Mouse (Mus musculus) neural tube, embryonic 15.5 days (tissue): ENCODE measurements around the gene Pts. TPM values are rescaled to one million over a fixed set of nuclear protein-coding genes. Genes with fewer than 3 reads are reported as not detected.

Experiments used
- ATAC-seq: fragments of 200-750 bp; cut with Nextera tagmentation; 2 replicates; pipeline ENCODE4 v1.8.0; 2017; ENCODE audit warnings: mild to moderate bottlenecking, moderate TSS enrichment, moderate library complexity; ENCODE audit not compliant: low FRiP score
- H3K27ac ChIP-seq: fragments of 300-500 bp; sonication (generic); replicated peaks from 2 replicates; pipeline ENCODE4 v1.5.1; 2015; ENCODE audit warnings: mild to moderate bottlenecking, inconsistent platforms
- H3K27me3 ChIP-seq: fragments of 300-500 bp; sonication (generic); replicated peaks from 2 replicates; pipeline ENCODE4 v1.6.1; 2015; ENCODE audit warnings: inconsistent platforms
- H3K36me3 ChIP-seq: fragments of 300-500 bp; sonication (generic); 2 replicates; pipeline ENCODE4 v1.6.1; 2015; ENCODE audit warnings: inconsistent platforms
- H3K4me1 ChIP-seq: fragments of 300-500 bp; sonication (generic); 2 replicates; pipeline ENCODE4 v1.6.1; 2015; ENCODE audit warnings: inconsistent platforms
- H3K4me2 ChIP-seq: fragments of 300-500 bp; sonication (generic); 2 replicates; pipeline ENCODE4 v1.6.1; 2015; ENCODE audit warnings: inconsistent platforms, mild to moderate bottlenecking, moderate library complexity
- H3K4me3 ChIP-seq: fragments of 300-500 bp; sonication (generic); replicated peaks from 2 replicates; pipeline ENCODE4 v1.5.1; 2015; ENCODE audit warnings: mild to moderate bottlenecking, inconsistent platforms
- H3K9ac ChIP-seq: fragments of 300-500 bp; sonication (generic); replicated peaks from 2 replicates; pipeline ENCODE4 v1.6.1; 2015; ENCODE audit warnings: mild to moderate bottlenecking, inconsistent platforms
- H3K9me3 ChIP-seq: fragments of 300-500 bp; sonication (generic); replicated peaks from 2 replicates; pipeline ENCODE4 v1.6.1; 2016; ENCODE audit warnings: inconsistent platforms
- WGBS: fragments of 180-500 bp; shearing (Covaris S2); methylation state at CpG from one replicate; pipeline ENCODE4 v1.1.7; 2015; ENCODE audit warnings: mixed read lengths; 5-methylcytosine and 5-hydroxymethylcytosine counted together
- polyA plus RNA-seq: library from polyadenylated mRNA; unstranded; fragments of >200 nt; fragmentation: Nextera tagmentation; extraction: Ambion mirVana; gene quantifications from 2 replicates; pipeline ENCODE4 v1.2.1, GENCODE M21; 2015

The Pts gene
- polyA plus RNA-seq, 1 experiment from 2014 or later, result 109 TPM

GRCm38 (mm10) chr9:50553547-50553946, 25.0 kb upstream of the Pts start:
- Histone ChIP-seq H3K4me3 (no peak overlapping the region), H3K4me2 (no peak overlapping the region), H3K9me3 (no peaks in the 10 kb centered on the region), H3K36me3 (no peaks in the 10 kb centered on the region), H3K27me3 (no peaks in the 10 kb centered on the region), H3K4me1 (peaks cover 14% of the 10 kb centered on the region), H3K27ac (no peak overlapping the region), H3K9ac (no peak overlapping the region)
- no peak for ATAC-seq
- WGBS, result 89% methylated on average over 2 of the region's 2 CpGs

- Histone ChIP-seq H3K9ac (no peak overlapping the region), H3K4me1 (peaks cover 14% of the 10 kb centered on the region), H3K4me2 (no peak overlapping the region), H3K27me3 (no peaks in the 10 kb centered on the region), H3K9me3 (no peaks in the 10 kb centered on the region), H3K36me3 (no peaks in the 10 kb centered on the region), H3K27ac (no peak overlapping the region), H3K4me3 (no peak overlapping the region)
- 94% methylated on average over 5 of the region's 5 CpGs for WGBS
- no peak for ATAC-seq
Observed at GRCm38 (mm10) chr9:50552206-50552605, 23.7 kb upstream of the Pts start.

GRCm38 (mm10) chr9:50548936-50549335, 20.4 kb upstream of the Pts start:
- 91% methylated on average over 4 of the region's 4 CpGs for WGBS
- ATAC-seq, result no peak
- Histone ChIP-seq H3K27ac (no peak overlapping the region), H3K9me3 (no peaks in the 10 kb centered on the region), H3K9ac (no peak overlapping the region), H3K4me2 (no peak overlapping the region), H3K36me3 (no peaks in the 10 kb centered on the region), H3K4me3 (no peak overlapping the region), H3K4me1 (0 out of 2 replicates have a peak, but pooled peaks cover 2% of the 10 kb centered on the region), H3K27me3 (no peaks in the 10 kb centered on the region)

GRCm38 (mm10) chr9:50547859-50548478, 19.4 kb upstream of the Pts start:
- no peak overlapping the region for H3K9ac ChIP-seq
- H3K27me3 ChIP-seq, result no peaks in the 10 kb centered on the region
- no peaks in the 10 kb centered on the region for H3K4me1 ChIP-seq
- H3K4me2 ChIP-seq, result no peak overlapping the region
- no peak for ATAC-seq
- H3K9me3 ChIP-seq, result no peaks in the 10 kb centered on the region
- no peaks in the 10 kb centered on the region for H3K36me3 ChIP-seq
- WGBS, result 64% methylated on average over 5 of the region's 5 CpGs
- H3K27ac ChIP-seq, result no peak overlapping the region
- H3K4me3 ChIP-seq, result no peak overlapping the region

GRCm38 (mm10) chr9:50542401-50542800, 13.9 kb upstream of the Pts start:
- no peak overlapping the region for H3K27ac ChIP-seq
- H3K4me1 ChIP-seq, result no peaks in the 10 kb centered on the region
- no peaks in the 10 kb centered on the region for H3K27me3 ChIP-seq
- no peak overlapping the region for H3K9ac ChIP-seq
- H3K4me3 ChIP-seq, result no peak overlapping the region
- 80% methylated on average over 9 of the region's 9 CpGs for WGBS
- ATAC-seq, result no peak
- H3K4me2 ChIP-seq, result no peak overlapping the region
- no peaks in the 10 kb centered on the region for H3K9me3 ChIP-seq
- no peaks in the 10 kb centered on the region for H3K36me3 ChIP-seq

GRCm38 (mm10) chr9:50540170-50540569, 11.6 kb upstream of the Pts start:
- no peak for ATAC-seq
- H3K4me3 ChIP-seq, result no peak overlapping the region
- H3K27me3 ChIP-seq, result no peaks in the 10 kb centered on the region
- H3K27ac ChIP-seq, result no peak overlapping the region
- H3K4me2 ChIP-seq, result no peak overlapping the region
- H3K9me3 ChIP-seq, result no peaks in the 10 kb centered on the region
- H3K36me3 ChIP-seq, result no peaks in the 10 kb centered on the region
- no peak overlapping the region for H3K9ac ChIP-seq
- 76% methylated on average over 7 of the region's 7 CpGs for WGBS
- H3K4me1 ChIP-seq, result no peaks in the 10 kb centered on the region

- WGBS, result 78% methylated on average over 4 of the region's 4 CpGs
- no peak for ATAC-seq
- H3K27ac ChIP-seq, result no peak overlapping the region
- H3K9me3 ChIP-seq, result no peaks in the 10 kb centered on the region
- H3K36me3 ChIP-seq, result no peaks in the 10 kb centered on the region
- H3K4me3 ChIP-seq, result no peak overlapping the region
- no peaks in the 10 kb centered on the region for H3K4me1 ChIP-seq
- no peaks in the 10 kb centered on the region for H3K27me3 ChIP-seq
- no peak overlapping the region for H3K9ac ChIP-seq
- H3K4me2 ChIP-seq, result no peak overlapping the region
Observed at GRCm38 (mm10) chr9:50537295-50537694, 8.8 kb upstream of the Pts start.

- H3K4me1 ChIP-seq, result no peaks in the 10 kb centered on the region
- H3K9me3 ChIP-seq, result no peaks in the 10 kb centered on the region
- H3K27me3 ChIP-seq, result no peaks in the 10 kb centered on the region
- 86% methylated on average over 7 of the region's 7 CpGs for WGBS
- no peak overlapping the region for H3K27ac ChIP-seq
- no peak for ATAC-seq
- H3K4me3 ChIP-seq, result no peak overlapping the region
- no peak overlapping the region for H3K9ac ChIP-seq
- H3K4me2 ChIP-seq, result no peak overlapping the region
- H3K36me3 ChIP-seq, result no peaks in the 10 kb centered on the region
Observed at GRCm38 (mm10) chr9:50536603-50537135, 8.1 kb upstream of the Pts start.

- Histone ChIP-seq H3K4me3 (no peak overlapping the region), H3K4me1 (no peaks in the 10 kb centered on the region), H3K9ac (no peak overlapping the region), H3K36me3 (no peaks in the 10 kb centered on the region), H3K4me2 (no peak overlapping the region), H3K27me3 (no peaks in the 10 kb centered on the region), H3K9me3 (no peaks in the 10 kb centered on the region), H3K27ac (no peak overlapping the region)
- WGBS, result 83% methylated on average over 5 of the region's 5 CpGs
- no peak for ATAC-seq
Observed at GRCm38 (mm10) chr9:50535930-50536329, 7.4 kb upstream of the Pts start.

- Histone ChIP-seq H3K27me3 (no peaks in the 10 kb centered on the region), H3K36me3 (no peaks in the 10 kb centered on the region), H3K27ac (no peak overlapping the region), H3K9ac (no peak overlapping the region), H3K9me3 (no peaks in the 10 kb centered on the region), H3K4me2 (no peak overlapping the region), H3K4me1 (no peaks in the 10 kb centered on the region), H3K4me3 (no peak overlapping the region)
- 84% methylated on average over 3 of the region's 3 CpGs for WGBS
- no peak for ATAC-seq
Observed at GRCm38 (mm10) chr9:50533791-50534190, 5.3 kb upstream of the Pts start.

- Histone ChIP-seq H3K4me3 (no peak overlapping the region), H3K36me3 (no peaks in the 10 kb centered on the region), H3K27me3 (no peaks in the 10 kb centered on the region), H3K4me2 (no peak overlapping the region), H3K9ac (no peak overlapping the region), H3K27ac (no peak overlapping the region), H3K4me1 (no peaks in the 10 kb centered on the region), H3K9me3 (no peaks in the 10 kb centered on the region)
- WGBS, result 85% methylated on average over 11 of the region's 11 CpGs
- no peak for ATAC-seq
Observed at GRCm38 (mm10) chr9:50533328-50533727, 4.8 kb upstream of the Pts start.

- ATAC-seq, result no peak
- H3K4me1 ChIP-seq, result peaks cover 16% of the 10 kb centered on the region
- H3K27me3 ChIP-seq, result no peaks in the 10 kb centered on the region
- H3K4me2 ChIP-seq, result no peak overlapping the region
- WGBS, result 36% methylated on average over 2 of the region's 2 CpGs
- H3K9ac ChIP-seq, result no peak overlapping the region
- no peaks in the 10 kb centered on the region for H3K9me3 ChIP-seq
- no peak overlapping the region for H3K4me3 ChIP-seq
- H3K27ac ChIP-seq, result no peak overlapping the region
- H3K36me3 ChIP-seq, result no peaks in the 10 kb centered on the region
Observed at GRCm38 (mm10) chr9:50530890-50531289, 2.4 kb upstream of the Pts start.
